Mouse (Mus musculus) adrenal gland, postnatal 4 days (tissue): ENCODE data around the gene Sstr2. TPM values are rescaled to one million over a fixed set of nuclear protein-coding genes. Genes with fewer than 3 reads are reported as not detected.
"Not testable (repeated sequence)": the region's sequence is repeated elsewhere in the genome, so short reads cannot be mapped to it uniquely, and the experiment has no call there.

Source experiments
- DNase-seq, 2 experiments: peaks; one replicate each; pipeline ENCODE4 v3.0.0; 2021 to 2022; ENCODE audit warnings: low spot score in 2 of 2, mixed read lengths in 2 of 2
- total RNA-seq, 2 experiments: library from RNA; stranded (reverse); gene quantifications; 2 replicates each; pipeline ENCODE4 v1.2.3; 2021

The Sstr2 gene
- total RNA-seq, 2 experiments from 2014 or later = 3.6 to 4.8 TPM

DNA sequence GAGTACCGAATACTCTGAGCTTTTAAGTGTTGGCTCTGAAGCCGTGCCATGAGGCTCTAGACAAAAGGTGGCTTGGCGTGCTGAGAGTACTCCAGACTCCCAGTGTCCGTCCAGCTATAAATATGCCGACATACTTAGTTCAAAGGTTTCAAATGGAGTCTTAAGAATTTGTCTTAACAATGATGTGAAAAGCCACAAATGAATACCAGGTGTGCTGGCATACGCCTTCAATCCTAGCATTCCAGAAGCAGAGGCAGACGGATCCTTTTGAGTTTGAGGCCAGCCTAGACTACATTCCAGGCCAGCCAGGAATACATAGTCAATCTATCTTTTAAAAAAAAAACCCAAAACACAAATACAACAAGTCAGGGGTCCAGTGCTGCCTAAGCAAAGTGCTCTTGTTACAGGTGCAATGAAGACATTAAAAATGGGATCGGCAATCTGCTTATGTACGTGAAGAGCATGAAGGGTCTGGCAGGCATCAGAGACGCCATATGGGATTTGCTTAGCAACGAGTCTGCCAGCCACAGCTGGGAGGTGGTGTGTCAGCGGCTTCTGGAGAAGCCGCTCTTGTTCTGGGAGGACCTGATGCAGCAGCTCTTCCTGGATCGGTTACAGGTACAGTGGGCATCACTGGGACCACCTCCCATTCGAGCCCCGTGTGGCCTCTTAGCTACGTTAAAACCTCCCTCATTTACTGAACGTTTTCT is 35.6 kb downstream of the Sstr2 start:
- DNase-seq = no peak

DNA sequence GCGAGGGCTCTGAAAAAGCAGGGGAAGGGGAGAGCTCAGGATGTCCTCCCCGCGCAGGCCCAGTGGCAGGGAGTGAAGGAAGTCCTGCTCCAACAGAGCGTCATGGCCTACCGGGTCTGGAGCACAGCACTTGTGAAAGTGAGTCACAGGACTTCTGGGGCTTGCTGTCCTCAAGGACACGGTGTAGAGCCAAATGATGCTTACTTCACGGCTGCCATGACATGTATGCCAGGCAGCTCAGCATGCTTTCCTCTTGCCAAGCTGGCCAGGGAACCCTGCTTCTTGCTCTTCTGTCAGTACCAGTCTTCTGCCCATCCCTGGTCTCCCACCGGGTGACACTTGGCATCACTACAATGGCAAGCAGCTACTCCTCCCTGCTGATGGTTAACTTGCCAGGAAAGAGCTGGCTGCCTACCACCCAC is 37.4 kb downstream of the Sstr2 start:
- peak in 1 of 2 experiments; percentile 17 for DNase-seq

DNA sequence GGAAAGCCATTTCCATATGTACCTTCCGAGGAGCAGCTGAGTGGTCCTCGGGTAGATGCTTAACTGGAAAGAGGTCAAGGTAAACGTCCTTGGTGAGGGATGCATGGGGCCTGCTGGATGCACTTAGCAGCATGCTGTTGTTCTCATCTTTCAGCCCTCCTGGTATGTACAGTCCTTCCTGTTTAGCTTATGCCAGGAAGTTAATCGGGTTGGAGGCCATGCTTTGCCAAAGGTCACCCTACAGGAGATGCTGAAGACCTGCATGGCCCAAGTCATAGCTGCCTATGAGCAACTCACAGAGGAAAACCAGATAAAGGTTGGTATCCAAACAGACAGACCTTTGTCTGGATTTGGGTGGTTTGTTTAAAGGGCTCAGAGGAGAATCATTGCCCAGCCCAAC is 38.1 kb downstream of the Sstr2 start:
- no peak for DNase-seq

DNA sequence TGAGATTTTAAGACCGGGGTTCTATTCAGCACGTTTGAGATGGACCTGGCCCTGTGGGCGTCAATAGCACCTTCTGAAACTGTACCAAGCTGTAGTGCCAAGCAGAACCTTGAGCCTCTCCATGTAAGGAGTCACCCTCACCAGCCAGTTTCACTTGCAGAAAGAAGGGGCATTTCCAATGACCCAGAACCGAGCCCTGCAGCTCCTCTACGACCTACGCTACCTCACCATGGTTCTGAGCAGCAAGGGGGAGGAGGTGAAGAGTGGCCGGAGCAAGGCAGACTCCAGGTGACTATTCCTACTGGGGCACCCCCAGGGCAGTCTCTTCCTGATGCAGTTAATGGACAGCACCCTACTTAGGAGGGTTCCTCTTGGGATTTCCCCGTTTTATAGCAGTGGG is 39.2 kb downstream of the Sstr2 start:
- DNase-seq = no peak

DNA sequence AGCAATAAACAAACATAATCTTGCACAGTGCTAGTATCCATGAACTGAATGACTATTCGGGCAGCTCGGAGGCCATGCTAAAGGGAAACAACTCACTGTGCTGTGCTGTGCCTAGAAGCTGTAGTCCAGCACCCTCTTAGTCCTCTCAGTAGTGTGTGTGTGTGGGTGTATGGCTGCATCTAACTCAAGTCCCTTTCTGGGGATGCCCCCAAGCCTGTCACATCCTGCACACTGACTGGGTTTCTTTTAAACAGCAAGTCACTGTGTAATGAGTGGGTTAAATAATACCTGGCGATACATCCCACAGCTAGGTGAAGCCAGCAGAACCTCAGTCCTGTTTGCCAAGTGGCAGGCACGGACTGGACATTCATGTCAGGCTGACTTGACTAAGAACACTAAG is 39.6 kb downstream of the Sstr2 start:
- no peak for DNase-seq

DNA sequence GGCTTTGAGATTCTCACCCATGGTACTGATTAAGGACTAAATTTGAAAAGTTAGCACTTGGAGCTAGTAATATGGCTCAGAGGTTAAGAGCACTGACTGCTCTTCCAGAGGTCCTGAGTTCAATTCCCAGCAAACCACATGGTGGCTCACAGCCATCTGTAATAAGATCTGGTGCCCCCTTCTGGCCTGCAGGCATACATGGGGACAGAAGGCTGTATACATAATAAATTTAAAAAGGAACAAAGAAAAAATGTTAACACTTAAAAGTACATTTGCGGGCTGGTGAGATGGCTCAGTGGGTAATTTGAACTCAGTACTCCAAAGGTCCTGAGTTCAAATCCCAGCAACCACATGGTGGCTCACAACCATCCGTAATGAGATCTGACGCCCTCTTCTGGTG is 41.1 kb downstream of the Sstr2 start:
- DNase-seq = not testable (repeated sequence)

DNA sequence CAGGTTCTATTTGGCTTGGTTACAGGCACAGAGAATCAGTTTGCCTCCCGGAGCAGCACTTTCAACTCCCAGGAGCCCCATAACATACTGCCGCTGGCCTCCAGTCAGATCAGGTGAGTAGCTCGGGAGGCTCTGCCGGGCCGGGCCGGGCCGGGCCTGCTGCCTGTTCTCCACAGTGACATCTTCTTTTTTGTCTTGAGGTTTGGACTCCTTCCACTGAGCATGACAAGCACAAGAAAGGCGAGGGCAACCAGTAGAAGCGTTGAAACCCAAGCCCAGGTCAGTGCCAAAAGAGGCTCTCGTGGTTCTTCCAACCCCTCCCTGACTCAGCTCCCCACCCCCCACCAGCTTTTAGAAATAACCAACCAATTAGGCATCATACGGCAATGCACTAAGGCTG is 41.8 kb downstream of the Sstr2 start:
- DNase-seq = no peak

DNA sequence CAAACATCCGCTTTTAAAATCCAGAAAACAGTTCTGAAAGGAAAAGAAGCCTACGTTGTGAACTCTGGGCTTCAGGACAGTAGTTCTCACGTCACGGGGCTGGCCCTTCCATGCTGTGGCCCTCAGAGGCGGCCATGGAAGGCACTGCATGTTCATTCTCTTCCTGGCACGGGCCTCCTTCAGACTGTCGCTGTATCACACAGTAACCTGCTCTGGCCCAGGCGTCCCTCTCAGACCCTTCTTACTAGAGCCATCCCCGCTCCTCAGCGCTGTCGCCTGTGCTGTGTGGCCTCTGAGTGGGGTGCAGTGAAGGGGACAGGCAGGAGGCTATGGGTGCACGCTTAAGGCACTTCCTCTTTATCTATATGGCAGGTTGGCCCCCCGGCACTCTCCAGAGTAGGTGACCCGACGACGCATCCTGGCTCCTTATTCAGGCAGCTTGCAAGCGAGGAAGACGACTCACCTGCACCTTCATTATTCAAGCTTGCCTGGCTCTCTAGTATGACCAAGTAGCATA is 42.8 kb downstream of the Sstr2 start:
- DNase-seq = no peak

DNA sequence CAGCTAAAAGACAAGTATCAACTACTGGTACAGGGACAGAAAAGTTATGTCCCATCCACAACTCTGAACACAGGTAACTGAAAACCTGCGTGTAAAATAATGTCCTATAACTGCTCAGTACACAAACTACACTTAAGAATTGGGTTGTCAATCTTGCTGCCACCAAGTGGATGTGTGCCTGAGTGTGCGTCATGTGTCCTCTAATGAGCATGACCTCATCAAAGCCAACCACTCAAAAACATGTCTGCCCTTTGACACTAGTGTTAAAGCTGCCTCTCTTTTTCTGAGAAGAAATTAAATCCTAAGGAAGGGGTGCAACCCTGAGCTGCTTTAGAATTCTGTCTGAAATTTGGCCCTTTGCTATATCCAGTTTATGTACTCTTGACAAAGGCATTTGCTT is 45.1 kb downstream of the Sstr2 start:
- DNase-seq = no peak

DNA sequence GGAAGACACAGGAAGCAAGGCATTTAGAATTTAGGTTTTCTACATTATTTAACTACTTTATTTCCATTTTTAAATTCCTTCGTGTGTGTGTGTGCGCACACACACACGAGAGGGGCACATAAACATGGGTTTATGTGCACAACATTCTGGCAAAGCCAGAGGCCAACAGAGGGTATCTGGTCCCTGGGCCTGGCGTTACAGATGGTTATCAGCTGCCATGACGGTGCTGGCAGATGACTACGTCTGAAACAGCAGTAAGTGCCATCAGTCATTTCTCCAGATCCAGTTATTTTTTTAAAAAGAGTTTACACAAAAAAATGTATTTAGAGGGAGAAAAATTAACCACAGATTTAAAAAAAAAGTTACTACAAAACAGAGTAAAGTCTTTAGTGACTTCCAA is 47.1 kb downstream of the Sstr2 start:
- DNase-seq = no peak

DNA sequence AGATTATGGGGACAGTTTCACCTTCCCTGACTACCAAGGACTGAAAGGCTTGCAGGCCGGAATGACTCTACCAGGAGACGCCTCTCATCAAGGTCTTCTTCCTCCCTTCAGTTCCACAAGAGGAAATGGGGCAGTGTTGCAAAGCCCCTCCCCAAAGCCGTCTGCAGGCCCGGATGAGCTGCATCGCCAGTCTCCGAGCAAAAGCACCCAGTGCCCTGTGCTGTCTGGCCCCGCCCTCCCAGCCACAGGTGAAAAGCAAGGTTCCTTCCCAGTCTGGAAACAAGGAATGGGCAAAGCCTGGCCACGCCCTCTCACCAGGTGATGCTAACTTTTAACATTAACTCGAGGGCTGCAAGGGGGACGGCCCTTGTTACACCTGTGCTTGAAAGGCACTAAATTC is 47.5 kb downstream of the Sstr2 start:
- no peak for DNase-seq

DNA sequence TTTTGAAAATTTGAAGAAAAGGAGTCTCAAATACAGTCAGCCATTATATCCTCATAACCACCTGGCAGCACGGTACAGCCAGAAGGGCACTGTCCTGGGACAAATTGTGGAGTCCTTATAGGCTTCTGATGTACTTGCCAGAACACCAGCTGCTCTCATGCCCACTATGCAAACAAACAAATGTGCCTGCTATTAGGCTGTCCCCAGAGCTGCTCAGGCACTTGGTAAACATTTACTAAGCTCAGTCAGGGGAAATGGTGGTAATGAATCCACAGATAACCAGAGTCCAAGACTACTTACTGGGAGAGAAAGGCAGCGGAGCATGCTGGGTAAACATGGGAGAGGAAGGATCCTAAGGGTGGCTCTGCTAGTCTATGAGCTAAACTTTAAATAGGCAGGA is 48.0 kb downstream of the Sstr2 start:
- no peak for DNase-seq

DNA sequence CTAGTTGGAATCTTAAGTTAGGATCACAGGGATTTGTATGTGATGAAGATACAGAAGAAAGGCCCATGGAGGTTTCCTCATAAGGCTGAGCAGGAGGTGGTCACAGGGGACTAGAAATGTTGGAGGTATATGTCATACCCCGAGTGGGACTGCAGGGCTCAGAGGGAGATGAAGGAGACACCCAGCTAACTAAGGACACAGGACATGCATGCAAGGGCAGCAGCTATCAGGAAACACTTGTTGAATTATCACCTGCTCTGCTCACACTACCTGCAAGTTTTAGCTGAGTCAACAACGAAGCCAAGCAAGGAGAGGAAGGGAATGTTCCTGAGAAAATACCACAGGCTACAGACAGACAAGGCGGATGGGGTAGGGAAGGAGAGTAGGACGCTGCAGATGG is 48.6 kb downstream of the Sstr2 start:
- no peak for DNase-seq

DNA sequence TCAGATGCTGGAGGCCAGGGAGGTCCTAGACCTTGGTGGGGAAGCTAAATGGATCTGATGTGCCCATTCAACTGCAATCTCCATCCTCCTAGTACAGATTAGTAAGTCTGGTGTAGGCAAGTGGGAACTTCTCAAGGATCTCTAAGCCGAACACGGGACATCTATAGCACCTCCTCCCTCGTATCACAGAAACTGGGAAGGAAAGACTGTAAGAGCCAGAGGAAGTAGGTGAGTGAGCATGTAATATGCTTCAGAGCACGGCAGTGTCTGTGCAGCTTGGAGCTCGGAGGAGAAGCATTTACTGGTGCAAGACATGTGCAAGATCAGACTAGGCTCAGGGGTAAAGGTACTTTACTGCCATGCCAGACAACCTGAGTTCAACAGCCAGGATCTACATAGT is 49.7 kb downstream of the Sstr2 start:
- DNase-seq = no peak

DNA sequence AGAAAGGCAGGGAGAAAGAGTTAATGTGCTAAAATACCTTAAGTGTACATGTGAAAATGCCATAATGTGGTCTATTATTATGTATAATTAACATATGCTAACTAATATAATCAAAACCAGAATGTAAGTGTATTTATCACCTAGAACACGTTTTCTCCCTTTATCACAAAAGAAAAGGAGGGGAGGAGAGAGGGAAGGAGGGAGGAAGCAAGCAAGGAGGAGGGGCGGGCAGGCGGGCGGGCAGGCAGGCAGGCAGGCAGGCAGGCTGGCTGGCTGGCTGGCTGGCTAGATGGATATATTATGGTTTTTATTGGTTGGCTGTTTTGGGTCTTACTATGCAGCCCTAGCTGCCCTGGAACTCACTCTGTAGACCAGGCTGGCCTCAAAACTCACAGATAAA is 50.6 kb downstream of the Sstr2 start:
- DNase-seq = no peak

DNA sequence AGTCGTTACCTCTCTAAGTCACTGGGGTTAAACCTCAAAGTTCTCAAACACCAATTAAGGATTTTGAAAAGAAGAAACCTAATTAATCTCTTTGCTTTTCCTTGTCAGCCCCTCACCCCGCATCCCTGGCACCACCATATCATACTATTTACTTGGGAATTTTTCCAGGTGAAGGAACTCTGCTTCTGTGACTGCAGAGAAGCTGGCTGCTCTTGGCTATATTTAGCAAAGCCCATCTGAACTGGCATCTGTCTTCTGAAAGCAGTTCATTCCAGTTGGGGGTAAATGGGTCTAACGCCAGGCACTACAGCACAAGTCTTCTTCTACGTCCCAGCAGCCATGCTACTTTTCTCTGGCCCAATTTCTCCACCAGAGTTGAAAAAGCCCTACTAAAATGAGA is 54.5 kb downstream of the Sstr2 start:
- DNase-seq = no peak

DNA sequence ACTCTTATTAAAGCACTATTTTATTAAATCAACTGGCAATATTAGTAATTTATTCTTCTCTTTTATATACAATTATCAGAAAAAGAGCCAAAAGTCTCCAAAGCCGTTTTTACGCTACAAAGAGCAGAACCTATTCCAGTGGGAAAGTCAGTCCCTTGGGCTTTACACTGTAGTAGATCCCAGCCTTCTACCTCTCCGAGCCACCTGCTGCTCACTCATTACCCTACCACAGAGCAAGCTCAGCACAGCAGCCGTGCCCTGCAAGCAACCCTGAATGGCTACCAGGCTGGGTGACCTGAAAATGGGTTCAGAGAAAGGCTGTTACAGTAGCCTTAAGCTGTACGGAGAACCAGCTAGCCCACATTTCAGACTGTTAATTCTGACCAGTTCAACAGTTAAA is 55.5 kb downstream of the Sstr2 start:
- no peak for DNase-seq

Other genes with a start within 250 kb of the Sstr2 start
- 10 to 100 TPM; 34.9 to 41.8 TPM for gene Cog1, start 29.8 kb downstream of the Sstr2 start, total RNA-seq
- 10 to 100 TPM; 23.9 to 26.0 TPM for gene Slc39a11, start 30.7 kb downstream of the Sstr2 start, total RNA-seq
- gene Fam104a, start 64.8 kb downstream of the Sstr2 start, total RNA-seq = 10 to 100 TPM; 32.5 to 33.5 TPM
- 10 to 100 TPM; 24.7 to 25.9 TPM for gene D11Wsu47e, start 65.1 kb downstream of the Sstr2 start, total RNA-seq
- gene Cpsf4l, start 90.7 kb downstream of the Sstr2 start, total RNA-seq = under 1 TPM; 0.62 to 0.68 TPM
- 10 to 100 TPM; 86.9 to 95.5 TPM for gene Cdc42ep4, start 132.5 kb downstream of the Sstr2 start, total RNA-seq